Mouse (Mus musculus) kidney, postnatal 25 days (tissue): ENCODE results near the gene Nexmif.
A peak's percentile ranks its signal among the peaks of the same experiment; 100 is the strongest.
"Not testable (repeated sequence)": the region's sequence is repeated elsewhere in the genome, so short reads cannot be mapped to it uniquely, and the experiment has no call there.

Experiments
- DNase-seq, 2 experiments: peaks; one replicate each; pipeline ENCODE4 v3.0.0; 2021; ENCODE audit warnings: mixed read lengths in 2 of 2

Gene Nexmif

DNA sequence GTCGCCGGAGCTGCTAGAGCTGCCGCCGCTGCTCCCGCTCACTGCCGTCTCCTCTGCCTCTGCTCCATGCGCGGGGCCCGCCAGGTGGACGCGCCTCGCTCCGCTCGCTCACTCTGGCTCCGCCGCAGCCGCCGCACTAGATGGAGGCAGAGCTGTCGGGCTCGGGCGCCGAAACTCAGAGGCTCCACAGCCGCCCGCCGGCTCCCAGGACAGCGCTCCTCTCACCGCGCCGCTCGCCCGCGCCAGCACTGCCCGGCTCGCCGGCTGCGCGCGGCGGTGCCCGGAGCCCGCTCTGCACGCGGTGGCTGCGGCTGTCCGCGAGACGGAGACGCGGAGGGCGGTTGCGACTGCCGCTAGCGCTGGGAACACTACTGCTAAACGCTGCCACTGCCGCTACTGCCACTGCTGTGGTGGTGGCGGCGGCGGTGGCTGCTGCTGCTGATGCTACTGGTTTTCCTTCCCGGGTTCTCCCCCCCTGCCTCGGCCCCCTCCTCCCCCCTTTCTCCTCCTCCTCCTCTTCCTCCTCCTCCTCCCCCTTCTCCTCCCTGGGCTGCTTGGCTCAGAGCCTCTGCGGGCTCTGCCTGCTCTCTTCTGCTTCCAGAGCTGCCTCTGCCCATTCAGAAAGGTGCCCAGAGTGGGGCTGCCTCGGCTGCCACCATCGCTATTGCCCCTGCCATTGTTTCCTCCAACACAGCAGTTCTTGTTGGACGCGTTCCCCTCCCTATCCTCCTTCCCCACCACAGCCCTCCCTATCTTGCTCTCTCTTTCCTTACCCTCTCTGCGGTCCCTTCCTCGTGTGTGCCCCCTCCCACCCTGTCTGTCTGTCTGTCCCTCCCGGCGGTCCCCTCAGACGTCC is at the start of gene Nexmif:
Nexmif (minus strand) TSS at position 450 of the 856 bp plus-strand sequence.
- DNase-seq, result peak; percentile 14 to 63

DNA sequence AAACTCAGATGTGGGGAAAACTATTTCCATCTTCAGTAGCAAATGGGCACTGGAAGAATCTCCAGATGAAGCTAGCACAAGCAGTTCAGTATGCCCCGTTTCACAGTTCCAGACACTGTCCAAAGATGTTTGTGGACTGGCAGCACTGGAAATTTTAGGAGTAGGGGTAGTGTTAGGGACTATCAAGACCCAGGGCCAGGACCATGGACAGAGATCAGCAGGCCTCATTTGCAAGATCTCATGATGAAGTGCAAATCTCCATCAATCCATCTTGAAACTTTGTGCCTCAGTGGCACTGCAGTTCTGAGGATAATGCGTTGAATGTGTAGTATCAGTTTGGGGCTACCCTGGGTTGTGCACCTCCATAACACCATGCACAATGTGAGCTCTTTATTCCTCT is 7.7 kb upstream of the Nexmif start:
- DNase-seq, result no peak

DNA sequence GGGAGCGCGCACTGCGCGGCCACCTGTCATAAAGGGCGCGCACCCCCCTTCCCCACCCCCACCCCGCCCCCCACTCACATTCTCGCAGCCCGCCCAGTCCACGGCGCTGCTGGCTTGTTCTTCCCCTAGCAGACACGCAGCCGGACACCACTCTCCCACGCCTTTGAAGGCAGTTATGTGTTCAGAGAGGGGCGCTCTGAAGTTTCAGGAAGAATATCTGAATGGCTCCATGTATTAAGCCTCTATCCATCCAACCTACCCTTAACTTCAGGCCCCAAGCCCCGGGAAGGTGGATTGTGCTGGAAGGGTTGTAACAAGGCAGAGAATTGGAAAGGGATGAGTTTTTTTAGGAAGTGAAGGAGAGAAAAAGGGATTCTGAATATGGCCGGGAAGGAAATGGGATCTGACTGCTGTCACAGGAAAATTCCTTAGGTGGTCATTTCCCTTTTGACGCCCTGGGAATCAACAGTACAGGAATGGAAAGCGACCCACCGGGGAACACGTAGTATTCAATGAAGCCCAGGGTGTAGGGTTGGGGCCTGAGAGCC is 681 bp upstream of the Nexmif start:
- peak in 1 of 2 experiments; percentile 31 for DNase-seq

DNA sequence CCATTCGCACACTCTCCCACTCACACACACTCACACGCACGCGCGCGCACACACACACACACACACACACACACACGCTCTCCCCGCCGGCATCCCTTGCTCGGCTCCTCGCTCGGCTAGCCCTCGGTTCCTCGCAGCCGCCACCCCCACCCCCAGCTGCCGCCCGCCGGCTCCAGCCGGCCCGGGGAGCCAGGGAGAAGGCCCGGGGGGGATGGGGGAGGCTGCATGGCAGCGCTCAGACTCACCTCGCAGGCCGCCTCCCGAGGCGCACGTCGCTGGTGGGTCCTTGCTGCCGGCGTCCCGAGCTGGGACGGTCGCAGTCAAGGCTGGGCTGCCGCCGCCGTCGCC is 623 bp downstream of the Nexmif start:
- DNase-seq, result peak; percentile 23 to 57

DNA sequence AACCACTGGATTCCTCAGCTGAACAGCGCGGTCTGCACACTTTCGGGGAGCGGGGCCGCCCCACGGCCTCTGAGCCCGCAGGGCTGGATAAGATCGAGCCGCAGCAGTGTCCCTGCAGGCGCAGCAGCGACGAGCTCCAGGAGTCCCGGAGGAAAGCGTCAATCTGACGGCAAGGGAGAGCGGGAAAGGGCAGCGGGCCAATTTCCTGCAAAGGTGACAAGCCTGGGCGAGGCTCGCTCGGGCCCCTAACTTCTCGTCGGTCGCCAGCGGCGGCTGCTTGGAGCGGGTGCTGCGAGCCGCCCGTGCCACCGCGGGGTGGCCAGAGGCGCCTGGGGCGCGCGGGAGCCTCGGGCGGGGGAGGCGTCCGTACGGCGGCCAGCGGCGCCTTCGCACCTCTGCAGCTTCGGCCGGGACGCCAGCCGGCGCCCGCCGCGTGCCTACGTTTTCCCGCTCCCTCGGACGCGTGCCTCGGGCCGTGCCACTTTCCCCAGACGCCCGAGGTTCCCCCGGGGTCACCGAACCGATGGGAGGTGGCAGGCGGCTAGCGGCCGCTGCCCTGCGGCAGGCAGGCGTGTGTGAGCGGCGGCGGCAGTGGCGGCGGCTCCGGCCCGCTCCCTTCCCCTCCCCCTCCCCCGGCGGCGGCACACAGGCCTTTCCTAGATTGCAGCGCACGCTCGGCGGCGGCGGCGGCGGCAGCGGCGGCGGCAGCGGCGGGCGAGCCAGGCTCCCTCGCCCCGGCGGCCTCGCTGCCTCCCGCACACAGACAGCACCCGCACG is 1.2 kb downstream of the Nexmif start:
- DNase-seq, result peak; percentile 51 to 71

DNA sequence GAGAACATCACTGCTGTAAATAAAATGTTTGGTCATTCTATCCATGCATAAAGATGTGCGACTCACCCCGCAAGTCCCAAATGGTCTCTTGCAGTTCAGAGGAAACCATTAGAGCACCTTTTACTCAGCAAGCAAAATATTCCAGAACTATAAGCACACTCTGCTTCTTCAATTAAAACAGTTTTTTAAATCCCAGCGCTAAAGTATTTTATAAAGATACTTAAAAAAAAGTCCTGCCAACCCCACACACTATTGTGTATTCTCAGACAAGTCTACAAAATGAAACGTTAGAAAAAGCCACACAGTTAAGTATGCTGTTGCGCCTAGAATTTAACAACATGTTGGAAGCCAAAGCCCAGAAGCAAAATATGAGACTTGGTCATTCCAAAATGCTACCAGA is 1.9 kb downstream of the Nexmif start:
- DNase-seq, result no peak

DNA sequence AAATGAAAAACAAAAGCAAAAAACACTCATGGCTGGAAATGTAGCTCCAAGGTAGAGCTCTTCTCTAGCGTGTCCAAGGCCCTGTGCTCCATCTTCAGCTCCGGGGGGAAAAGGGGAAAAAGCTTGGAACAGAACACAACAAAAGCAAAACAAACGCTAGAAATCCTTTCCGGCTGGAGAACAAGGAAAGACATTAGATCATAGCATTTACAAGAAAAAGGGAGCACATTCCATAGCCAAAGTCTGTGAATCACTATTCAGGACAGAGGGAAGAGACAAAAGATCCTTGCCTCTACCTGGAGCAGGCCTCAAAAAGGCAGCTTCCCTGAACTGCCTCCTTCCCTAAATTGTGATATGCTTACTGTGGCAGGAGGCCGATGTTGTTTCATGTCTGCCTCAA is 4.4 kb downstream of the Nexmif start:
- no peak for DNase-seq

DNA sequence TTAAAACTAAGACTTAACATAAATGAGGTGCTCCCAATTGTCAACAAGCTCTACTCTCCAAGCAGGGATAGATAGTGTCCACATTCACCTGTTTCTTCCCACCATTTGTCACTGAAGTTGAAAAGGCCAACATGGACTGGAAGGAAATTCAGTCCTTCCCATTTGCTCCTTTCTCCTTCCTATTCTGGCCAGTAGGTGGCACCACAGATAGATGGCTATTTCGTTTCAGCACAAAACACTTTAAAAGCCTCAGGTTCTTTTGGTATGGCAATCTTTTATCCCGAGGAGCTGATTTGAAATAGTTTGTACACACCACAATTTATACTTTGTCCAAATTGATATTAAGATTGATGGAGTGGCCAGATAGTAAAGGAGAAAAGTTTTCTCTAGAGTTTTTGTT is 21.7 kb downstream of the Nexmif start:
- DNase-seq, result peak; percentile 46 to 69

DNA sequence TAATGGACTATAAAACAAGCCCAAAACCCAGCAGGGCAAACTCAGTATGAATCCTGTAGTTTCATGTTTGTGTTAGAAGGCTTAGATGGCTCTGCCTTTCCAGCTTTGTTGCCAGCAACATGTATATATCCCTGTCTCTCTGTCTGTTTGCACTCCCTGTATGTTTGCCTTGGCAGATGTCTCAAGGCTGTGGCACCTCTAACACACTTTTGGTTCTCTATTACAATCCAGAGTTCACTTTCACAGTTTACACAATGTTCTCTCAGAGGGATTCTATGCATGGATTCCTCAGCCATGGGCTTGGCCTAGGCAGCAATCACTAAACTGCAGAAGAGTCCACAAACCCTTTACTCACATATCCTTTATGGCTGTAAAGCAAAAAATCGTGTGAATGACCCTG is 50.9 kb downstream of the Nexmif start:
- no peak for DNase-seq

DNA sequence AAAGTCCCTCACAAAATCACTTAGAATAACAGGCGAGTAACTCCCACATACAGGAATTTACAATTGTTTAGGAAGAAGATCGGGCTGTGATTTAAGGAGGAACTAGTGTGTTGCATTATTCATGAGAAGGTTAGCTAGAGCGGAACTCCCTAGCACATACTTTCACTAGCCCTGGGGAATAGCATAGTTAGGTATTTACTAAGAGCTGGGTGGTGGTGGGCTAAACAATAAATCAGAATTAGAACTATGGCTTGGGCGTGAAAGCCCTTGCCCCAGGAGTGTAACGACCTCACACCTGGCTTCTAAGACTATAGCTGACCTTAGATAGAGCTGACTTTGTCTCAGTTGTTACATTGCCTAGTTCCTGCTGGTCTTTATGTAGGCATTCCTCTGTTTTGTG is 85.7 kb downstream of the Nexmif start:
- not testable (repeated sequence) for DNase-seq

DNA sequence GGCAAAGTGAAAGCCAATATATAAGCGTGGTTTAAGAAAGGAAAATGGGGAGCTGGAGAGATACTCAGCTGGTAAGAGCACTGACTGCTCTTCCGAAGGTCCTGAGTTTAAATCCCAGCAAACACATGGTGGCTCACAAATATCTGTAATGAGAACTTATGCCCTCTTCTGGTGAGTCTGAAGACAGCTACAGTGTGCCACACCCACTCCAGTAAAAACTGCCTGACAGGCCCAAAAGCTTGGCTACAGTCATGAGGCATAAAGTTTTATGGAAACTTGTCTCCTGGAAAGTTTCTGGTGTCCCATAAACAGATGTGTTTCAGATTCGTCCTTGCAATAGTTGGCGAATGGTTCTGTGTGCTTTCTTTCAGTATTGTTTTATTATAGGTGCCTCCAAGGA is 86.4 kb downstream of the Nexmif start:
- DNase-seq, result no peak

DNA sequence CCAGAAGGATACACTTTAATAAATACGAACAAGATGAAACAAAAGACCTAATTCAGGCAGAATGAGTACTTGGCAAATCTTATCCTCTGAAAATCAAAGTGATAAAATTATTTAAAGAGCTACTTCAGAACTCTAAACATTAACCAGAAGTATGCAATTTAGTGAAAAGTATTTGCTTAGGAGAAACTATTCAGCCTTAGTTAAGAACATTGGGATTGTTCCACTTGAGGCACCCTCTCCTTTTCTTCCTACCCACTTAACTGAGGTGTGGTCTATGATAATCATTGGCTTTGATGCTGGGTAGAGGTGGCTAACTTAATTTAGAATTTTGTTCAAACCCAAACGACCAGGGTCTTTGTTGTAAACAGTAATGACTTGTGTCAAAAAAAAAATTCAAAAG is 146.1 kb downstream of the Nexmif start:
- DNase-seq, result no peak

DNA sequence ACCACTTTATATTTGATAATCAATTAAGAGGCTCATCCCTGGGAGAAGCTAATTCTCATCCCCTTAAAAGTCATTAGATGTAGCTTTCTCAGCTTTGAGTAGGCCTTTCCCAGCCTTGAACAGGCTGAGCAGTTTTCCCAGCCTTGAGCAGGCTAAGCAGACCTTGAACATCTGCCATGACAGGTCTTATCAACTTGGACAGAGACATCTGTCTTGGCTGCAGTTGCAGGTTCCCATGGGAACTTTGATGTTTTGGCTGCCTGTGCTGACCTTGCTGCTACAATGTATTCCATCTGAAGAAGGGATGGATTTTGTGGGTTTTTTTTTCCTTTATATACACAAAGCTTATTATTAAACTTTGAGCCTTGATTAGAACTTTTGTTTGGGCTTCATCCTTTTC is 160.7 kb downstream of the Nexmif start:
- no peak for DNase-seq

DNA sequence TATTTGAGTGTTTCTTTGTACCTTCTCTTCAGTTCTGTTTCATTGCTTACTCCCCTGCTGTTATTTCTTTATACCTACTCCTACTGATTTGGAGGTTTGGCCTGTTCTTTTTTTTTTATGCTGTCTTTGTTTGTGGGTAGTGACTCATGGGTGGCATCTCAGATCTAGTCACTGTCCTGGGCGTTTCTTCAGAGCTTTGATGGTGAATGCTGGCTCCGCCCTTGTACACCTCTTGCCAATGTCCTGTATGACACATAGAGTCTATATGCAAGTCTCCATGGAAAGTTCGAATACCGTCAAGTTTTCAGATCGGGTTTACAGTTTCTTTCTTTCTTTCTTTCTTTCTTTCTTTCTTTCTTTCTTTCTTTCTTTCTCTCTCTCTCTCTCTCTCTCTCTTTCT is 167.1 kb downstream of the Nexmif start:
- no peak for DNase-seq

DNA sequence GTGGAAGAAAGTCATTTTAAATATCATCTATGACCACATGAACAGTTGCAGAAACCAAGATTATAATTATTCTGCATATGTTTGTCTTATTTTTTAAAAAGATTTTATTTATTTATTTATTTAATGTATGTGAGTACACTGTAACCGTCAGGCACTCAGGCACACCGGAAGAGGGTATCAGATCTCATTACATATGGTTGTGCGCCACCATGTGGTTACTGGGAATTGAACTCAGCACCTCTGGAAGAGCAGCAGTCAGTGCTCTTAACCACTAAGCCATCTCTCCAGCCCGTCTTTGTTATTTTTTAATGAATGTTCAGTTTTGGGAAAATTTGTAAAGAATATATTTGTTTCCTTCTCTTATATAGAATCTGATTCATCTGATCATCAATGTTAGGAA is 168.2 kb downstream of the Nexmif start:
- DNase-seq, result peak in 1 of 2 experiments; percentile 54
